ENCODE assay signal across 8 mouse cellular contexts in genomic region chr9:56824900-56825299, GRCm38 (mm10). TPM values are rescaled to one million over a fixed set of nuclear protein-coding genes. Genes with fewer than 3 reads are reported as not detected.
DNase-seq lines count a peak whose midpoint lies in the region; TF ChIP-seq lines count a peak whose summit lies in the region.

No protein-coding gene starts in this region.

- peak; percentile 55 for TF ChIP-seq CTCF in gastrocnemius, adult 2 months (IDR thresholded peaks at IDR 0.05)

- H3K27ac ChIP-seq in gastrocnemius, adult 2 months: no peak overlapping the region
- no peak overlapping the region for H3K27ac ChIP-seq in embryonic facial prominence, embryonic 10.5 days (replicated peaks)
- no peak overlapping the region for H3K27ac ChIP-seq in midbrain, embryonic 10.5 days (replicated peaks)

- peaks cover 54% of the 10 kb centered on the region for H3K27me3 ChIP-seq in embryonic facial prominence, embryonic 10.5 days (replicated peaks; ENCODE audit: low read depth, poor library complexity, severe bottlenecking)
- H3K27me3 ChIP-seq in midbrain, embryonic 10.5 days (ENCODE audit: low read depth, poor library complexity, severe bottlenecking): peaks cover 41% of the 10 kb centered on the region

- H3K36me3 ChIP-seq in embryonic facial prominence, embryonic 10.5 days (replicated peaks): no peaks in the 10 kb centered on the region
- no peaks in the 10 kb centered on the region for H3K36me3 ChIP-seq in midbrain, embryonic 10.5 days

- no peaks in the 10 kb centered on the region for H3K9me3 ChIP-seq in embryonic facial prominence, embryonic 10.5 days
- no peaks in the 10 kb centered on the region for H3K9me3 ChIP-seq in midbrain, embryonic 10.5 days (replicated peaks)

- DNase-seq in gastrocnemius, adult 2 months: no peak
- DNase-seq in gastrocnemius, postnatal 14 days: no peak
- DNase-seq in thymus, postnatal 14 days: peak; percentile 9
- DNase-seq in thymus, postnatal 36 days: no peak
- peak; percentile 29 for DNase-seq in embryonic facial prominence, embryonic 10.5 days (ENCODE audit: low spot score)
- DNase-seq in midbrain, embryonic 10.5 days (ENCODE audit: low spot score): peak; percentile 29
- no peak for DNase-seq in natural killer cell, adult 2 months (ENCODE audit: low spot score in 2 of 2)
- no peak for DNase-seq in spleen, adult 18-20 months

- H3K4me3 ChIP-seq in gastrocnemius, adult 2 months: no peak overlapping the region
- peak overlapping the region; percentile 53 for H3K4me3 ChIP-seq in embryonic facial prominence, embryonic 10.5 days
- H3K4me3 ChIP-seq in midbrain, embryonic 10.5 days: peak overlapping the region; percentile 51

- intact Hi-C loops in gastrocnemius, adult 2 months (cut with DNase I): loop anchor here (5.0 to 10.0 kb wide), 2 partner anchors 100 to 188 kb away; no protein-coding TSS in a partner anchor
- intact Hi-C loops in gastrocnemius, postnatal 14 days (cut with DNase I; ENCODE audit: low total_unique reads): no loop called here

- WGBS in embryonic facial prominence, embryonic 10.5 days: 2% methylated on average over 3 of the region's 3 CpGs
- WGBS in midbrain, embryonic 10.5 days: 6% methylated on average over 3 of the region's 3 CpGs

- peaks cover 14% of the 10 kb centered on the region for H3K4me1 ChIP-seq in embryonic facial prominence, embryonic 10.5 days
- peaks cover 15% of the 10 kb centered on the region for H3K4me1 ChIP-seq in midbrain, embryonic 10.5 days

RNA-seq across cellular contexts. Expression of gene Lingo1, which starts 28.6 kb away (rescaled TPM):
- under 1 TPM; 0.17 to 0.48 TPM for total RNA-seq in gastrocnemius, adult 2 months (2021)
- total RNA-seq in gastrocnemius, postnatal 14 days (2021): under 1 TPM; 0.47 to 0.82 TPM
- 2.1 and 2.4 TPM in 2 replicates for polyA plus RNA-seq in embryonic facial prominence, embryonic 10.5 days (2016; fragmentation: Nextera tagmentation; extraction: Ambion mirVana)
- polyA plus RNA-seq in midbrain, embryonic 10.5 days (2016; fragmentation: Nextera tagmentation; extraction: Ambion mirVana): 2.8 and 6.4 TPM in 2 replicates

RNA-seq across cellular contexts. Expression of gene Odf3l1, which starts 39.6 kb away (rescaled TPM):
- total RNA-seq in gastrocnemius, adult 2 months (2021): under 1 TPM in 1 of 2 experiments, not detected in 1; 0.22 TPM
- under 1 TPM in 1 of 2 experiments, not detected in 1; 0.80 TPM for total RNA-seq in gastrocnemius, postnatal 14 days (2021)
- not detected in 2 replicates for polyA plus RNA-seq in embryonic facial prominence, embryonic 10.5 days (2016; fragmentation: Nextera tagmentation; extraction: Ambion mirVana)
- not detected in 2 replicates for polyA plus RNA-seq in midbrain, embryonic 10.5 days (2016; fragmentation: Nextera tagmentation; extraction: Ambion mirVana)

RNA-seq across cellular contexts. Expression of gene Cspg4, which starts 39.9 kb away (rescaled TPM):
- total RNA-seq in gastrocnemius, adult 2 months (2021): 1 to 10 TPM; 5.7 to 6.0 TPM
- 10 to 100 TPM; 13.8 to 20.6 TPM for total RNA-seq in gastrocnemius, postnatal 14 days (2021)
- polyA plus RNA-seq in embryonic facial prominence, embryonic 10.5 days (2016; fragmentation: Nextera tagmentation; extraction: Ambion mirVana): 2.2 and 2.5 TPM in 2 replicates
- 0.91 and 1.7 TPM in 2 replicates for polyA plus RNA-seq in midbrain, embryonic 10.5 days (2016; fragmentation: Nextera tagmentation; extraction: Ambion mirVana)

Comparison
In these comparisons a context has a peak if more than half of its experiments do, and no peak if none do; other contexts are left out.
1. DNase-seq: peak in thymus, postnatal 14 days (single experiment), embryonic facial prominence, embryonic 10.5 days (single experiment) and midbrain, embryonic 10.5 days (single experiment); none in gastrocnemius, adult 2 months (single experiment), gastrocnemius, postnatal 14 days (single experiment), thymus, postnatal 36 days (0 of 2), natural killer cell, adult 2 months (0 of 2) and spleen, adult 18-20 months (0 of 2).